Mouse (Mus musculus) kidney, postnatal 0 days (tissue): ENCODE results near the gene Trpv2. TPM values are rescaled to one million over a fixed set of nuclear protein-coding genes. Genes with fewer than 3 reads are reported as not detected.

Source experiments
- ATAC-seq: fragments of 200-750 bp; cut with Nextera tagmentation; replicated peaks from 2 replicates; pipeline ENCODE4 v1.8.0; 2017; ENCODE audit warnings: low read depth, moderate number of reproducible peaks, moderate TSS enrichment, moderate library complexity; ENCODE audit not compliant: low FRiP score
- DNase-seq: peaks from one replicate; pipeline ENCODE4 v3.0.0-alpha.2; 2016; ENCODE audit warnings: low spot score
- H3K27ac ChIP-seq: fragments of 300-500 bp; sonication (generic); 2 replicates; pipeline ENCODE4 v1.5.1; 2014; ENCODE audit warnings: mild to moderate bottlenecking
- H3K27me3 ChIP-seq: fragments of 300-500 bp; sonication (generic); 2 replicates; pipeline ENCODE4 v1.6.1; 2014; ENCODE audit warnings: low read length, mixed read lengths; ENCODE audit not compliant: insufficient read depth
- H3K36me3 ChIP-seq: fragments of 300-500 bp; sonication (generic); 2 replicates; pipeline ENCODE4 v1.6.1; 2014; ENCODE audit warnings: low read length, mixed read lengths; ENCODE audit not compliant: insufficient read depth
- H3K4me1 ChIP-seq: fragments of 300-500 bp; sonication (generic); replicated peaks from 2 replicates; pipeline ENCODE4 v1.6.1; 2014; ENCODE audit warnings: antibody characterized with exemption, low read length, mixed read lengths; ENCODE audit not compliant: insufficient read depth
- H3K4me2 ChIP-seq: fragments of 300-500 bp; sonication (generic); 2 replicates; pipeline ENCODE4 v1.6.1; 2014; ENCODE audit warnings: mild to moderate bottlenecking, low read length, moderate library complexity, mixed read lengths
- H3K4me3 ChIP-seq: fragments of 300-500 bp; sonication (generic); replicated peaks from 2 replicates; pipeline ENCODE4 v1.5.1; 2014; ENCODE audit warnings: low read depth, low read length
- H3K9ac ChIP-seq: fragments of 300-500 bp; sonication (generic); 2 replicates; pipeline ENCODE4 v1.6.1; 2014; ENCODE audit warnings: low read depth, low read length
- H3K9me3 ChIP-seq: fragments of 300-500 bp; sonication (generic); replicated peaks from 2 replicates; pipeline ENCODE4 v1.6.1; 2016; ENCODE audit warnings: low read length, inconsistent platforms, mixed read lengths
- CTCF ChIP-seq: IDR thresholded peaks from 2 replicates; pipeline ENCODE4 v1.5.1; 2016; ENCODE audit warnings: antibody characterized with exemption, low read depth, mild to moderate bottlenecking, moderate library complexity
- WGBS: fragments of 180-500 bp; shearing (Covaris S2); extraction: QIAGEN DNeasy Blood & Tissue Kit; methylation state at CpG from one replicate; pipeline ENCODE4 v1.1.7; 2014; 5-methylcytosine and 5-hydroxymethylcytosine counted together
- polyA plus RNA-seq: library from polyadenylated mRNA; unstranded; fragments of >200 nt; fragmentation: Nextera tagmentation; extraction: Ambion mirVana; gene quantifications from 2 replicates; pipeline ENCODE4 v1.2.1, GENCODE M21; 2015

Trpv2 gene
- polyA plus RNA-seq, 1 experiment from 2014 or later, result 1.7 TPM

GRCm38 (mm10) chr11:62566211-62566610 lies 8.1 kb upstream of the Trpv2 start:
- no peak for TF ChIP-seq CTCF
- no peak overlapping the region for H3K9ac ChIP-seq
- H3K4me3 ChIP-seq, result no peak overlapping the region
- no peaks in the 10 kb centered on the region for H3K4me1 ChIP-seq
- H3K9me3 ChIP-seq, result no peaks in the 10 kb centered on the region
- no peaks in the 10 kb centered on the region for H3K36me3 ChIP-seq
- no peak for ATAC-seq
- no peak for DNase-seq
- H3K27ac ChIP-seq, result no peak overlapping the region; the same call in 1 of the 2 replicates
- no peaks in the 10 kb centered on the region for H3K27me3 ChIP-seq
- WGBS, result 40% methylated on average over 1 of the region's 1 CpGs
- no peak overlapping the region for H3K4me2 ChIP-seq

GRCm38 (mm10) chr11:62568300-62568699 lies 6.0 kb upstream of the Trpv2 start:
- no peak for ATAC-seq
- Histone ChIP-seq H3K4me3 (no peak overlapping the region), H3K4me2 (no peak overlapping the region), H3K36me3 (no peaks in the 10 kb centered on the region), H3K9ac (no peak overlapping the region), H3K27me3 (no peaks in the 10 kb centered on the region), H3K27ac (no peak overlapping the region), H3K9me3 (no peaks in the 10 kb centered on the region), H3K4me1 (no peaks in the 10 kb centered on the region)
- no peak for TF ChIP-seq CTCF
- WGBS, result 65% methylated on average over 3 of the region's 3 CpGs
- no peak for DNase-seq

- ATAC-seq (no peak), DNase-seq (no peak)
- H3K27me3 ChIP-seq, result no peaks in the 10 kb centered on the region
- H3K4me3 ChIP-seq, result no peak overlapping the region
- no peaks in the 10 kb centered on the region for H3K9me3 ChIP-seq
- no peak overlapping the region for H3K9ac ChIP-seq
- no peaks in the 10 kb centered on the region for H3K4me1 ChIP-seq
- no peaks in the 10 kb centered on the region for H3K36me3 ChIP-seq
- WGBS, result 70% methylated on average over 4 of the region's 4 CpGs
- H3K27ac ChIP-seq, result no peak overlapping the region
- TF ChIP-seq CTCF, result no peak
- H3K4me2 ChIP-seq, result no peak overlapping the region
Observed at GRCm38 (mm10) chr11:62574703-62575085, 408 bp downstream of the Trpv2 start.

- Histone ChIP-seq H3K9me3 (no peaks in the 10 kb centered on the region), H3K9ac (peak overlapping the region; percentile 23; the same call in 1 of the 2 replicates), H3K4me3 (peak overlapping the region; percentile 48), H3K4me1 (no peaks in the 10 kb centered on the region), H3K36me3 (no peaks in the 10 kb centered on the region), H3K27ac (no peak overlapping the region), H3K27me3 (no peaks in the 10 kb centered on the region), H3K4me2 (peak overlapping the region; percentile 85)
- peak; percentile 89 for DNase-seq
- peak; percentile 95 for TF ChIP-seq CTCF
- 1% methylated on average over 9 of the region's 9 CpGs for WGBS
- peak; percentile 34; the same call in 1 of the 2 replicates for ATAC-seq
Observed at GRCm38 (mm10) chr11:62575297-62575658, 992 bp downstream of the Trpv2 start.

GRCm38 (mm10) chr11:62575659-62576438 lies 1.6 kb downstream of the Trpv2 start:
- Histone ChIP-seq H3K9ac (peak overlapping the region; percentile 23), H3K9me3 (no peaks in the 10 kb centered on the region), H3K36me3 (no peaks in the 10 kb centered on the region), H3K27me3 (no peaks in the 10 kb centered on the region), H3K4me3 (peak overlapping the region; percentile 48), H3K27ac (no peak overlapping the region), H3K4me1 (no peaks in the 10 kb centered on the region), H3K4me2 (peak overlapping the region; percentile 85)
- no peak for TF ChIP-seq CTCF
- peak; percentile 69 for ATAC-seq
- no peak for DNase-seq
- 7% methylated on average over 27 of the region's 27 CpGs for WGBS

- Histone ChIP-seq H3K27ac (no peak overlapping the region), H3K9me3 (no peaks in the 10 kb centered on the region), H3K36me3 (no peaks in the 10 kb centered on the region), H3K4me3 (0 out of 2 replicates have a peak overlapping the region, but pooled peaks have one; percentile 48), H3K4me2 (peak overlapping the region; percentile 85), H3K9ac (no peak overlapping the region), H3K27me3 (no peaks in the 10 kb centered on the region), H3K4me1 (no peaks in the 10 kb centered on the region)
- TF ChIP-seq CTCF, result no peak
- ATAC-seq, result no peak
- no peak for DNase-seq
- 70% methylated on average over 16 of the region's 16 CpGs for WGBS
Observed at GRCm38 (mm10) chr11:62576530-62577152, 2.4 kb downstream of the Trpv2 start.
